Mouse (Mus musculus) midbrain, embryonic 12.5 days (tissue): Measurements from ENCODE around the gene Flt1. TPM values are rescaled to one million over a fixed set of nuclear protein-coding genes. Genes with fewer than 3 reads are reported as not detected.

Experiments
- ATAC-seq: fragments of 200-750 bp; cut with Nextera tagmentation; 2 replicates; pipeline ENCODE4 v1.8.0; 2017; ENCODE audit warnings: low read depth, moderate TSS enrichment, moderate library complexity; ENCODE audit not compliant: low FRiP score
- H3K27ac ChIP-seq: fragments of 300-500 bp; sonication (generic); replicated peaks from 2 replicates; pipeline ENCODE4 v1.5.1; 2016; ENCODE audit warnings: mild to moderate bottlenecking
- H3K27me3 ChIP-seq: fragments of 300-500 bp; sonication (generic); 2 replicates; pipeline ENCODE4 v1.6.1; 2016; ENCODE audit warnings: mild to moderate bottlenecking
- H3K36me3 ChIP-seq: fragments of 300-500 bp; sonication (generic); 2 replicates; pipeline ENCODE4 v1.6.1; 2016
- H3K4me1 ChIP-seq: fragments of 300-500 bp; sonication (generic); 2 replicates; pipeline ENCODE4 v1.6.1; 2016
- H3K4me2 ChIP-seq: fragments of 300-500 bp; sonication (generic); replicated peaks from 2 replicates; pipeline ENCODE4 v1.6.1; 2016; ENCODE audit warnings: mild to moderate bottlenecking, moderate library complexity
- H3K4me3 ChIP-seq: fragments of 300-500 bp; sonication (generic); 2 replicates; pipeline ENCODE4 v1.5.1; 2016; ENCODE audit warnings: mild to moderate bottlenecking
- H3K9ac ChIP-seq: fragments of 300-500 bp; sonication (generic); replicated peaks from 2 replicates; pipeline ENCODE4 v1.6.1; 2016; ENCODE audit warnings: mild to moderate bottlenecking, moderate library complexity
- H3K9me3 ChIP-seq: fragments of 300-500 bp; sonication (generic); 2 replicates; pipeline ENCODE4 v1.6.1; 2016; ENCODE audit warnings: mild to moderate bottlenecking
- WGBS: fragments of 180-500 bp; shearing (Covaris S2); methylation state at CpG from one replicate; pipeline ENCODE4 v1.1.7; 2016; 5-methylcytosine and 5-hydroxymethylcytosine counted together
- polyA plus RNA-seq: library from polyadenylated mRNA; unstranded; fragments of >200 nt; fragmentation: Nextera tagmentation; extraction: Ambion mirVana; gene quantifications from 2 replicates; pipeline ENCODE4 v1.2.1, GENCODE M21; 2016

The Flt1 gene
- polyA plus RNA-seq, 1 experiment from 2014 or later = 12.6 TPM

DNA sequence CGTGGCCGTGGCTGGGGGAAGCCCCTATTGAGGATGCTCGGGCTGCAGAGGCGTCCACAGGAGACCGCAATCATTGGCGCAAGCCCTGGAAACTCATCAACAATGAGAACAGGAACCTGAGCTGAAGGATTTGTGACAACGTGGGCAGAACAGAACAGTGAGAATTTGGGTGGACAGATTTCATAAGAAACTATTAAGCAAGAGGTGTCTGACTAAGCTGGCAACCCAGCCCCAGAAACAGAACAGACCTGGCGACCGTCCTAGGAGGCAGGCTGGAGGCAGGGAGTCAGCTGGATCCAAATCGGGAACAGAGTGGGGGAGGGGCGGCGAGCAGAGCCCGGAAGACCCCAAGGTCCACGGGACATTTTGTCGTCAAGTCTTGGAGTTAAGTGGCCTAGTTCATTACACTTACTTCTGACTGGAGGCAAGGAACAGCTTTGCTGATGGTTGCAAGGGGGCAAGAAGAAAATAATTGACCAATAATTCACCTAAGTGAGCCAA lies 22.3 kb upstream of the Flt1 start:
- no peak for ATAC-seq

DNA sequence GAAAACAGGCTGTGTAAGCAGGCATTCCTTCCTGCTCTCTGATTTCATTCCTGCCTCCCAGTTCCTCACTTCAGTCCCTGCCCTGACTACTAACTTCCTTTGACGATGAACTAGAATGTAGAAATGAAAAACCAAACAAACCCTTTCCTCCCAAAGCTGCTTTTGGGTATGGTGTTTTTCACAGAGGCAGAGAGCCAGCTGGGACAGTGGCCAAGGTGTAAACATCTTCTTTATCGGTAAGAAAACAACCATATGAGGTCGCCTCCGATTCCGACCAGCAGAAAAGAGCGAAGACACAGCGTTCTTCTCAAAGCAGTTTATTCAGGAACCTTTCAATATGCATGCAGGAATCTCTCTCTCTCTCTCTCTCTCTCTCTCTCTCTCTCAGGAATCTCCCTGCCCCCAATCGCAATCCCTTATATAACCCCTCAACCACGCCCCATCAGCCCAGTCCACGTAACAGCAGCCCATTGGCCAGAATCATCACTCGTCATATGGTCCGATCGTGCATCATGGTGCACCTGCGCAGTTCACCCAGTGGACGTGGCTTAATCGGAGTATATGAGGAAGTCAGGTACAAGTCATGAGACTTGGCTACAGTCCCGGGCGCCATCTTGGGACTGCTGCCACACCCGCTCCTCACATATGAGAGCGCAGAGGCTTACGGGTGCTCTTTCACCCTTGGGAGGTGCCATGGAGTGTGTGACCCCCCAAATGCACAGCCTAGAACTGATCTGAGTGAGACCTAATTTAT lies 19.3 kb upstream of the Flt1 start:
- no peak overlapping the region for H3K27ac ChIP-seq
- peaks cover 26% of the 10 kb centered on the region for H3K27me3 ChIP-seq
- H3K36me3 ChIP-seq = no peaks in the 10 kb centered on the region
- no peak overlapping the region for H3K4me2 ChIP-seq
- H3K4me3 ChIP-seq = no peak overlapping the region
- WGBS = 94% methylated on average over 21 of the region's 21 CpGs
- no peak for ATAC-seq
- no peaks in the 10 kb centered on the region for H3K9me3 ChIP-seq
- no peak overlapping the region for H3K9ac ChIP-seq
- peaks cover 10% of the 10 kb centered on the region for H3K4me1 ChIP-seq

More for the DNA sequence above, 22.3 kb upstream of the Flt1 start:
- peak overlapping the region; percentile 25 for H3K4me3 ChIP-seq
- H3K4me2 ChIP-seq = peak overlapping the region; percentile 51
- H3K9me3 ChIP-seq = no peaks in the 10 kb centered on the region
- no peaks in the 10 kb centered on the region for H3K36me3 ChIP-seq
- H3K9ac ChIP-seq = no peak overlapping the region; the same call in 1 of the 2 replicates
- H3K4me1 ChIP-seq = peaks cover 19% of the 10 kb centered on the region
- H3K27ac ChIP-seq = no peak overlapping the region
- peaks cover 53% of the 10 kb centered on the region for H3K27me3 ChIP-seq
- WGBS = 2% methylated on average over 15 of the region's 15 CpGs

DNA sequence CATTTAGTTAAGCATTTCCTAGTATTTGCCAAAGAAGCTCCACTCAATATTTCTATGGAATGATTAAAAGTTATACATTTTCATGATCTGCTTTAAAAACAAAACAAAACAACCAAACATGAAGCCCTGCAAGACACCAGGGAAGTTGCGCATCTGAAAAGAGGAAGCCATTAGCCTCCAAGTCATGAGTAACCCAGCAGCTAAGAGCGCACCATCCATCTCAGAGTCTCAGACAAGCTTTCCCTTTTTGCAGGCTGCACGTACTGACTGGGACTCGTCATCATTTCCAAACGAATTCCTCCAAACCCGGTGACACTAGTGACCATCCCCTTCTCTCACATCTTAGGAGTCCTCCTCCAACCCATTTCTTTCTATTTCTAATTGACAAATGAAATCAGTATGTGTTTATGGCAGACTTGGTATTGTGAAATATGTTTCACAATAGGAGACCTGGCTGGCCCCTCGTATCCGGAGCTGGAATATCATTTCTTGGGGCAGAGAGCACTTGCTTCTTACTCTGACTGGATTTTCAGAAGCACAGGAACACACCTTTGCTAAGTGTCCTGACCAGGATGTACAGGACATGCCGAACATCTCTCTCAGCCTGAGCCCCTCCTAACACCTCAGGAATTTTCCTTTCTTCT lies 16.8 kb upstream of the Flt1 start:
- Histone ChIP-seq H3K9ac (no peak overlapping the region), H3K27ac (no peak overlapping the region), H3K4me3 (no peak overlapping the region), H3K4me1 (no peaks in the 10 kb centered on the region), H3K9me3 (no peaks in the 10 kb centered on the region), H3K4me2 (no peak overlapping the region), H3K36me3 (no peaks in the 10 kb centered on the region), H3K27me3 (peaks cover 3% of the 10 kb centered on the region)
- ATAC-seq = no peak
- 86% methylated on average over 9 of the region's 9 CpGs for WGBS

- Histone ChIP-seq H3K9me3 (no peaks in the 10 kb centered on the region), H3K9ac (no peak overlapping the region), H3K4me2 (no peak overlapping the region), H3K27ac (no peak overlapping the region), H3K4me3 (no peak overlapping the region), H3K36me3 (no peaks in the 10 kb centered on the region), H3K27me3 (no peaks in the 10 kb centered on the region), H3K4me1 (no peaks in the 10 kb centered on the region)
- WGBS = 85% methylated on average over 8 of the region's 8 CpGs
- no peak for ATAC-seq
Observed at GRCm38 (mm10) chr5:147736766-147737280, 11.0 kb upstream of the Flt1 start.

DNA sequence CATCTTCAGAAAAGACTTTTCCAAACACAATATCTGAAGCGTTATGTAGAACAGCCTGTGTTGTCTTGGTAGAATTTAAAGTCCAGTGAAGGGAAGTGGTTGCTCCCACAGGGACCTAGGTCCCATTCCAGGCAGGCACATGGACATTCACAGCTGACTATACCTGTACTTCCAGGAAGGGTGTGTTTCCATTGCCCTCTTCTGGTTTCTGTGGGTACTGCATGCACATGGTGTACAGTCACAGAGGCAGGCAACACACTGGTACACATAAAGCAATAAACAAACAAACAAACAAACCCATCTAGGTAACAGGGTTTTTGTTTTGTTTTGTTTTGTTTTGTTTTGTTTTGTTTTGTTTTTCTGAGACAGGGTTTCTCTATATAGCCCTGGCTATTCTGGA lies 7.9 kb upstream of the Flt1 start:
- peaks cover 16% of the 10 kb centered on the region for H3K27me3 ChIP-seq
- 94% methylated on average over 1 of the region's 1 CpGs for WGBS
- H3K4me3 ChIP-seq = no peak overlapping the region
- H3K4me2 ChIP-seq = no peak overlapping the region
- H3K9me3 ChIP-seq = no peaks in the 10 kb centered on the region
- no peak for ATAC-seq
- H3K27ac ChIP-seq = no peak overlapping the region
- H3K4me1 ChIP-seq = no peaks in the 10 kb centered on the region
- H3K36me3 ChIP-seq = no peaks in the 10 kb centered on the region
- H3K9ac ChIP-seq = no peak overlapping the region

- H3K4me3 ChIP-seq = no peak overlapping the region
- WGBS = 74% methylated on average over 5 of the region's 5 CpGs
- H3K4me1 ChIP-seq = no peaks in the 10 kb centered on the region
- peaks cover 24% of the 10 kb centered on the region for H3K27me3 ChIP-seq
- no peaks in the 10 kb centered on the region for H3K36me3 ChIP-seq
- no peak for ATAC-seq
- no peak overlapping the region for H3K27ac ChIP-seq
- no peak overlapping the region for H3K9ac ChIP-seq
- no peak overlapping the region for H3K4me2 ChIP-seq
- no peaks in the 10 kb centered on the region for H3K9me3 ChIP-seq
Observed at GRCm38 (mm10) chr5:147732926-147733325, 7.1 kb upstream of the Flt1 start.

DNA sequence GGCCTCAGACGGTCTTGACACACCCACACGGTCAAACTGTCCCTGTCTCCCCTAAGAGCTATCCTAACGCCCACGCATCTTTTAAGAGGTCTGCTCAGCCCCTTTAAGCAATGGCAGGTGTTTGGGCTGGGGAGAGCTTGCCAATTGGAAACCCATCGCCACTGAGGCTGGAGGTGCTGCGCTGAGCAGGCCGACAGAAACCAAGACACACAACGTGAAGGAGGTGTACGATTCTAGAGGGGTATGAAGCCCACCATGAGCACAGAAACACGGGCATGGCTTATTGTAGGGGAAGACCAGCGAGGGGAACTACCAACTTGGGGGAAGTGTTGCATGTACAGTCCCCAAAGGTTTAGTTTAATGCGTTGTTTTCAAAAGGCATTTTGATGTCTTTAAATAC lies 1.7 kb upstream of the Flt1 start:
- no peak overlapping the region for H3K4me3 ChIP-seq
- H3K4me2 ChIP-seq = no peak overlapping the region
- ATAC-seq = no peak
- WGBS = 15% methylated on average over 12 of the region's 12 CpGs
- no peak overlapping the region for H3K27ac ChIP-seq
- H3K9me3 ChIP-seq = no peaks in the 10 kb centered on the region
- peaks cover 73% of the 10 kb centered on the region for H3K27me3 ChIP-seq
- H3K4me1 ChIP-seq = peaks cover 17% of the 10 kb centered on the region
- H3K9ac ChIP-seq = no peak overlapping the region
- no peaks in the 10 kb centered on the region for H3K36me3 ChIP-seq

DNA sequence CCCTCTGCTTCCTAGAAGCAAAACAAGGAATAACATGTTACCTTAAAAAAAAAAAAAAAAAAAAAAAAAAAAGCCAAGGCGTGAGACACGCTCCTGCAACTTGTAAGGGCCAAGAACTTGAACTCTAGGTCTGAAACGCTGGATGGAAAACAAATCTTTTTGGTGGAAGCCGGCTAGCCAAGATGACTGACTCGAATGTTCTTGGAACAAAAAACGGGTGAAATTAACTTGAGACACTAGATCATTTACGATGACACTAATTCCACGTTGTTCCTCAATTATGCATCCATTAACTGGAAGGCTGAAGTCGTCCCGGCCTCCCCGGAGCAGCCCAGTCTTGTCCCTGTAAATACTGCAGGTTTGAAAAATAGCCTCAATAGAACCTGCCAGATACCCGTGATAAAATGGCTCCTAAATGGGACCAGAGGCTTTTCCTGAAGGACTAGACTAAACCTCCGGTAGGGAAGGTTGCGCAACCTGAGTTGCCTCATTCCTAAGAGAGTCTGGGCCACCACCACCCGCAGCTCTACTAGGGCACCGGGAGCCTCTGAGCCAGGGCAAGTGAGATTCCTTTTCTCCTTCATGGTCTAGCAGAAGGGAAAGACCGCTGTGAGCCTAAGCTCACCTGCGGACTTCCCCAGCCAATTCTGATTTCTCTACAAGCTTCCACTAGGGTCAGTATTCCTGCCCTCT lies 1.0 kb upstream of the Flt1 start:
- peak overlapping the region; percentile 56; the same call in 1 of the 2 replicates for H3K4me2 ChIP-seq
- H3K9me3 ChIP-seq = no peaks in the 10 kb centered on the region
- H3K9ac ChIP-seq = no peak overlapping the region
- H3K4me1 ChIP-seq = peaks cover 17% of the 10 kb centered on the region
- no peaks in the 10 kb centered on the region for H3K36me3 ChIP-seq
- ATAC-seq = no peak
- no peak overlapping the region for H3K27ac ChIP-seq
- peak overlapping the region; percentile 41; the same call in 1 of the 2 replicates for H3K4me3 ChIP-seq
- WGBS = 2% methylated on average over 18 of the region's 18 CpGs
- H3K27me3 ChIP-seq = peaks cover 77% of the 10 kb centered on the region

DNA sequence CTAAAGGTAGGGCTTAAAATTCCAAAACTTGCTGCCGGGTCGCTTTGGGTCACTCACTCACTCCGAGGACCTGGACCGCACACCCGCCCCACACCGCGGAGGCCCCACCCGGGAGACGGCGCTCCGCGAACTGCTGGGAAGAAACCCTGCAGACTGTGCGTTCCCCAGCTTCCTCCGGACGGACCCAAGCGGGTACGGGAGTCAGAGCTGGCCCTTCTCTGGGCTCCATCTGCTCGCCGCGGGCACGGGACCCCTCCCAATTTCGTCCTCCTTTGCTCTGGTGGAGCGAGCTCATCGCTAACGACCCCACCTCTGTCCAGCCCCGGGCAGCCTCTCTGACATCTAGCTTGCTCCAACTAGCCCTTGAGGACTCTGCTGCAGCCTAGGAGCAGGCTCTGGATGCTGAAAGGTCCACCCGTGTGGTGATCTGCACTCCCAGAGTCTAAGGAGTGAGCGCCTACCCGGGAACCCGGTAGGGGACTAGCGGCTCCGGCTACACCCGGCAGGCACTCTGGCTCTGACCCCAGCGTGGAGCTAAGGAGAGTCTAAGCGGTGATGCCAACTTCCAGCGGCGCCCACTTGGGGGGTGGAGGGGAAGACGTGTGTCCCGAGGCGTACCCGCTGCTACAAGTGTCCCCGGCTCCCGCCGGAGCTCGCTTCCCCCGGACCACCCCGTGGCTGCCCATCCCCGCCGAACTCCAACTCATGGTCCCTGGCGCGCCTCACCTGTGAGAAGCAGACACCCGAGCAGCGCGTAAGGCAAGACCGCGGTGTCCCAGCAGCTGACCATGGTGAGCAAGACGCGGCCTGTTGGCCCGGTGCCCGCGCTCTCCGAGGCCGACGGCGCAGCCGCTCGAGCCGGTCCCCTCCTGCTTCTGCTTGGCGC lies 623 bp downstream of the Flt1 start:
- under 1% methylated on average over 69 of the region's 69 CpGs for WGBS
- peak; percentile 44; the same call in 1 of the 2 replicates for ATAC-seq

GRCm38 (mm10) chr5:147724391-147724790 lies 1.4 kb downstream of the Flt1 start:
- under 1% methylated on average over 14 of the region's 14 CpGs for WGBS
- no peaks in the 10 kb centered on the region for H3K36me3 ChIP-seq
- H3K4me3 ChIP-seq = no peak overlapping the region; the same call in 1 of the 2 replicates
- no peak for ATAC-seq
- H3K4me1 ChIP-seq = peaks cover 17% of the 10 kb centered on the region
- peaks cover 91% of the 10 kb centered on the region for H3K27me3 ChIP-seq
- no peak overlapping the region for H3K4me2 ChIP-seq
- no peaks in the 10 kb centered on the region for H3K9me3 ChIP-seq
- no peak overlapping the region for H3K27ac ChIP-seq
- no peak overlapping the region for H3K9ac ChIP-seq

More for the DNA sequence above, 623 bp downstream of the Flt1 start:
- H3K9ac ChIP-seq = no peak overlapping the region
- no peaks in the 10 kb centered on the region for H3K36me3 ChIP-seq
- no peaks in the 10 kb centered on the region for H3K9me3 ChIP-seq
- peaks cover 92% of the 10 kb centered on the region for H3K27me3 ChIP-seq
- H3K4me1 ChIP-seq = peaks cover 17% of the 10 kb centered on the region
- H3K4me3 ChIP-seq = peak overlapping the region; percentile 41
- peak overlapping the region; percentile 56 for H3K4me2 ChIP-seq
- no peak overlapping the region for H3K27ac ChIP-seq

GRCm38 (mm10) chr5:147723811-147724210 lies 2.0 kb downstream of the Flt1 start:
- H3K9me3 ChIP-seq = no peaks in the 10 kb centered on the region
- H3K4me2 ChIP-seq = no peak overlapping the region
- H3K4me3 ChIP-seq = no peak overlapping the region
- no peak for ATAC-seq
- no peaks in the 10 kb centered on the region for H3K36me3 ChIP-seq
- H3K27ac ChIP-seq = no peak overlapping the region
- peaks cover 17% of the 10 kb centered on the region for H3K4me1 ChIP-seq
- WGBS = 3% methylated on average over 17 of the region's 17 CpGs
- H3K27me3 ChIP-seq = peaks cover 91% of the 10 kb centered on the region
- H3K9ac ChIP-seq = no peak overlapping the region
